Mouse (Mus musculus) retina, postnatal 1 day (tissue): ENCODE results near the gene Pkd1l2.
A peak's percentile ranks its signal among the peaks of the same experiment; 100 is the strongest.

Experiments
- DNase-seq: peaks from one replicate; pipeline ENCODE4 v3.0.0-alpha.2; 2012

Gene Pkd1l2

GRCm38 (mm10) chr8:117031476-117031875 lies 50.8 kb downstream of the Pkd1l2 start:
- DNase-seq: no peak

GRCm38 (mm10) chr8:117028686-117029085 lies 53.6 kb downstream of the Pkd1l2 start:
- DNase-seq: no peak

- no peak for DNase-seq
These were observed 54.6 kb downstream of the Pkd1l2 start for GRCm38 (mm10) chr8:117027601-117028000.

GRCm38 (mm10) chr8:117022297-117022993 lies 59.8 kb downstream of the Pkd1l2 start:
- DNase-seq: peak; percentile 16

GRCm38 (mm10) chr8:117019323-117020275 lies 62.6 kb downstream of the Pkd1l2 start:
- DNase-seq: no peak

GRCm38 (mm10) chr8:117017896-117018295 lies 64.4 kb downstream of the Pkd1l2 start:
- DNase-seq: no peak

- DNase-seq: no peak
These were observed 65.2 kb downstream of the Pkd1l2 start for GRCm38 (mm10) chr8:117017006-117017405.

GRCm38 (mm10) chr8:117015670-117016069 lies 66.6 kb downstream of the Pkd1l2 start:
- DNase-seq: no peak

- no peak for DNase-seq
These were observed 70.9 kb downstream of the Pkd1l2 start for GRCm38 (mm10) chr8:117011366-117011765.

- no peak for DNase-seq
These were observed 88.1 kb downstream of the Pkd1l2 start for GRCm38 (mm10) chr8:116994016-116994716.

- DNase-seq: peak; percentile 99
These were observed 89.0 kb downstream of the Pkd1l2 start, which contains the start of gene Gcsh for GRCm38 (mm10) chr8:116993095-116993867. Gene Gcsh (minus strand): TSS chr8:116993537.

GRCm38 (mm10) chr8:116992176-116992971 lies 89.9 kb downstream of the Pkd1l2 start:
- peak; percentile 15 for DNase-seq

- DNase-seq: no peak
These were observed 91.0 kb downstream of the Pkd1l2 start for GRCm38 (mm10) chr8:116991241-116991640.

GRCm38 (mm10) chr8:116989842-116990241 lies 92.4 kb downstream of the Pkd1l2 start:
- DNase-seq: no peak

GRCm38 (mm10) chr8:116980117-116980516 lies 102.1 kb downstream of the Pkd1l2 start:
- peak; percentile 86 for DNase-seq

- peak; percentile 99 for DNase-seq
These were observed 103.5 kb downstream of the Pkd1l2 start, which contains the start of gene 1700030J22Rik for GRCm38 (mm10) chr8:116978631-116979256. Gene 1700030J22Rik (minus strand): TSS chr8:116978959.

- DNase-seq: no peak
These were observed 104.2 kb downstream of the Pkd1l2 start for GRCm38 (mm10) chr8:116978052-116978451.

GRCm38 (mm10) chr8:116975606-116976005 lies 106.6 kb downstream of the Pkd1l2 start:
- peak; percentile 36 for DNase-seq

GRCm38 (mm10) chr8:116975066-116975465 lies 107.2 kb downstream of the Pkd1l2 start:
- DNase-seq: no peak

GRCm38 (mm10) chr8:116969531-116969930 lies 112.7 kb downstream of the Pkd1l2 start:
- DNase-seq: no peak

- DNase-seq: no peak
These were observed 127.8 kb downstream of the Pkd1l2 start for GRCm38 (mm10) chr8:116954415-116954814.
